Mouse (Mus musculus) megakaryocyte progenitor cell, adult 5-6 weeks (primary cell): ENCODE measurements around the gene Gpr34. TPM values are rescaled to one million over a fixed set of nuclear protein-coding genes. Genes with fewer than 3 reads are reported as not detected.

ENCODE experiments used
- ATAC-seq: replicated peaks from 2 replicates; pipeline ENCODE4 v1.8.0; 2016; ENCODE audit warnings: mild to moderate bottlenecking, moderate TSS enrichment, inconsistent platforms; ENCODE audit not compliant: poor library complexity
- total RNA-seq, 2 experiments: library from RNA; stranded (forward) in 1 of 2; stranded (reverse) in 1 of 2; fragments of 157-497, 149-512 nt in 1 of 2; fragments of 200-1000 nt in 1 of 2; gene quantifications; 2 replicates each; pipeline versions ENCODE4 v1.2.3 to v1.2.4; 2015 to 2017

Gene Gpr34
- total RNA-seq, 2 experiments from 2014 or later, result 0.12 to 0.17 TPM

DNA sequence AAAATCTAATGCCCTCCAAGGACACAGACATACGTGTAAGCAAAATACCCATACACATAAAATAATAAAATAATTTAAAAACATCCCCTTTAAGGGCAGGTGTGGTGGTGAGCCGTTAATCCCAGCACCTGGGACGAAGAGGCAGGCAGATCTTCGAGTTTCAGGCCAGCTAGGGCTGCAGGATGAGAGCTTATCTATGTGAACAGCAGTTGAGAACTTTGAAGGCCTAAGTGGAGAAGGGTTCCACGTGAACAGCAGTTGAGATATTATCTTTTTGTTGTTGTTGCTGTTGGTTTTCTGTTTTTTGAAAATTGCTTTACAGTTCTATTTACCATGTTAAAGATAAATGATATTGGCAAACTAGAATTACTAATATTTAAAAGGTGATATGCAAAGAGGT is 37.0 kb downstream of the Gpr34 start:
- ATAC-seq, result peak; percentile 86

DNA sequence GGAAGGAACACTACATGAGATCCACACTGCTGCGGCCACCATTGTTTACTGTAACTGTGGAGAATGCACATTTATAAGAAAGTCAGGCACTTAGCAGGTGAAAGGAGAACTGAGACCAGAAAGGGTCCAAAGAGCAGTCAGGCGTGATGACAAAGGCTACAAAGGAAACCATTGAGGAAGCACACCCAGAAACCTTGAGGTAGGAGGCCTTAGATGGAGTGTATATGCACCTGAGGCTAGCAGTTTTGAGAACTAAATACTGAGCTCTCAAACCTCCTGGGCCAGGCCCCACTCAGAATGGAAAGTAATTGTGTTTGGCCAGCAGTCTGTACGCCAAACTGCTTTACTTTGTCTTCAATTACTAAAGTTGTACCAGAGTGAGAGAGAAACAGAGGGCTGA is 38.5 kb downstream of the Gpr34 start:
- ATAC-seq, result no peak

DNA sequence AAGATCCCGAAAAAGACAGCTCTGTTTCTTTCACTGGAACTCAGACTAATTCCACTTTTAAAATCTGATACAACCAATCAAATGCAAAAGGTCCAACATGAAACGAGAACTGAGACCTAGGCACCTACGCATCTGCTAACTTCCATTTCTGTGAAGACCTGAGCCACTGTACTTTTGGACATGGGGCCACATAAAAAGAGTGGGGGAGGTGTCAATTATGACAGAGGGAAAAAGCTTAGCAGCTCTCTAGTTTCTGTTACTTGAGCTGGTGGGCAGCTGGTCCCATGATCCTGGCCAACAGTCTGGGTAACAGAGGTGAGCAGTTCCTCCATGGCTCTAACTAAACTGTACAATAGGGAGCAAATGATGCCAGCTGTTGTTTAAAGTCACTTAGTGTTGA is 41.1 kb downstream of the Gpr34 start:
- no peak for ATAC-seq

DNA sequence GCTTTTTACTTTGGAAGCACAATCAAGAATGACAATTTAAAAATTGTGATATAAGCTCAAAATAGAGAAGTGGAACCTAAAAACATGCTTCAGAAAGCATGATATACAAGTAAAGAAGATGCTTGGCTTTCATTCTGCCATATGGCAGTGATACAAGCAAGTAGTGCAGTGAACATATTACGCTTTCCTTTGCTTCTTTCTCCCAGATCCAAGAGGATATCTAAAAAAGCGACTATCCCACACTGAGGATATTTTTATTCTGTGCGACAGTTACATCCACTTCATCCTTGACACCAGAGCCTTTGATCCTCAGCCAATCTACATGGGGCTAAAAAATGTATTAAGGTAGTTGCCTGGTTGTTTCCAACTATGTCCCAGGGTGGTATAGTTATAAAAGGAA is 49.9 kb downstream of the Gpr34 start:
- no peak for ATAC-seq

DNA sequence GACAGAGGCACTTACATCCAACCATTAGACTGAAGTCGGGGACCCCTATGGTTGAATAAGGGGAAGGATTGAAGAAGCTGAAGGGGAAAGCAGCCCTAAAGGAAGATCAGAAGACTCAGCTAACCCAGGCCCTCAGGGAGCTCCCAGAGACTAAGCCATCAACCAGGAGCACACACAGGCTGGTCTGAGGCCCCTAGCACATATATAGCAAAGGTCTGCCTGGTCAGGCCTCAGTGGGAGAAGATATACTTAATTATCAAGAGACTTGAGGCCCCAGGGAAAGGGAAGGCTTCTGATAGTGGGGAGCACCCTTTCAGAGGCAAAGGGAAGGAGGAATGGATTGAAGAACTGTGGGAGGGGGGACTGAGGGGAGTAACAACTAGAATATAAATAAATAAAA is 54.7 kb downstream of the Gpr34 start:
- no peak for ATAC-seq

DNA sequence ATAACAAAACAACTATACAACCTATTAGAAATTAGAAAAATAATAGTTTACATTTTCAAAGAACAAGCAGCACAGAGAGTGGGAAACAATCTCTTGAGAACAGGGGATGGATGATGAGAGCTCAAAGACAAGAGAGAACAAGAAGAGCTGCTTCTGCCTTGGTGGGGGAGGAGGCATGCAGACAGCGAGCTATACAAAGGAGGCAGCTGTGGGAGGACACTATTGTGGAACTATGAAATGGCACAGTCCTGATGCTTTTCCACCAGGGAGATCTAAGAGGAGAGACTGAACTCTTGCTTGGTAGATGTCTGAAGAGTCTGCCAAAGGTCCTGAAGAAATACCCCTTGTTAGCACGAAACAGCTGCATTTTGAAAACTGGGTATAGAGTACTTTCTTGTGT is 56.5 kb downstream of the Gpr34 start:
- no peak for ATAC-seq

Other genes starting within 250 kb of the Gpr34 start
- not detected in 2 replicates for gene Nyx, start 166.0 kb upstream of the Gpr34 start, total RNA-seq (2015)
- not detected in 2 replicates for gene Nyx, start 166.0 kb upstream of the Gpr34 start, total RNA-seq (2017)
- not detected in 2 replicates for gene Gpr82, start 29.3 kb downstream of the Gpr34 start, total RNA-seq (2015)
- gene Gpr82, start 29.3 kb downstream of the Gpr34 start, total RNA-seq (2017), result not detected in 2 replicates
- gene Cask, start 219.3 kb downstream of the Gpr34 start, total RNA-seq (2015), result 20.5 and 25.2 TPM in 2 replicates
- gene Cask, start 219.3 kb downstream of the Gpr34 start, total RNA-seq (2017), result 23.1 and 27.8 TPM in 2 replicates